Mouse (Mus musculus): Measurements from ENCODE around the gene Ildr1. TPM values are rescaled to one million over a fixed set of nuclear protein-coding genes. Genes with fewer than 3 reads are reported as not detected.

Ildr1 gene
- total RNA-seq, 4 experiments from 2014 or later: 0.14 to 0.27 (median 0.21) TPM

DNA sequence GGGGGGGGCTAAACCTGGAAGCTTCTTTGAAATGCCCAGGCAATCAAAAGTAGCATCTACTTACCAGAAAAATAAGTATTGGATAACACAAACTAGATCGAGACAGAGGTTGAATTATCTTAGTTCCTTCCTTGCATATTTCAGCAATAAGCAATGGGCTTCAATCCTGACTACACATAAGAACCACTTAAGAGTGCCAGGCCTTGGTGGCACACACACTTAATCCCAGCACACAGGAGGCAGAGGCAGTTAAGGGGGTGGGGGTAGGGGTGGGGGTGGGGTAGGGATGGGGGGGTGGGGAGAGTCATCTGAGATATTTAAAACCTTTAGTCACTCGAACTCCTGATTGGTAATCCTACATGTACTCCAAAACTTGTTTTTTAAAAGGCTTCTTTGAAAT, 77.5 kb downstream of the Ildr1 start:
- no peak for DNase-seq (ENCODE audit: low spot score in 2 of 2)

DNA sequence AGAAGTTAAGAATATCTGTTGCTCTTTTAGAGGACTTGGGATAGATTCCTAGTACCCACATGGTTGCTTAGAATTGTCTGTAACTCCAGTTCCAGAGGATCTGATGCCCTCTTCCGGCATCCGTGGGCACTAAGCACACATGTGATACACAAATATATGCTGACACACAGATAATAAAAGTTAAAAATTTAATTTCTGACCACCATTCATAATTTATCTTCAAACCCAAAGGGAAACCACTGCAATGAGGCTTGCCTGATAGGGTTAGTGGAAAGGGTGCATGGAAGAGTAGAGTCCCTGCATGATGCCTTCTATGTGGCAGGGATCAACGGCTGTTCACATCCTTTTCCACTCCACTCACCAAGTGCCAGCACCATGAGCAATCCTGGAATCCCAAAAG, 77.9 kb downstream of the Ildr1 start:
- DNase-seq (ENCODE audit: low spot score in 2 of 2): no peak

- DNase-seq (ENCODE audit: low spot score in 2 of 2): no peak
Measured at GRCm38 (mm10) chr16:36772996-36773395, 79.2 kb downstream of the Ildr1 start.

DNA sequence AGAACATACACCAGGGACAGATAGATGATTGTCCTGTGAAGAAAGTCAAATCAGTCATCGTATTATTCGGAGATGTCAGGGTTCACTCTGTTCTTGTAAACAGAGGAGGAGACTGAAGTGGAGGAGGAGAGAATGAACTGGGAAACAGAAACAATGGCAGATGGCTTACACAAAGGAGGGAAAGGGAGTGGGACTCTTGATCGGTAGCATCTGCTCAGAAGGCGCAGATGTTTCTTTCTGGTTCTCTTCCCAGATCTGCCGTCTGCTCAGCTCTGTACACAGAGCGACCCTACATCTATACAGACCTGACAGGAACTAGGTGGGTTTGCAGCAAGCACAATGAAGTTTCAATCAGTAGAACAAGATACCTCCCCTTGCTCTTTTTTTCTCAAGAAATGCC, 81.9 kb downstream of the Ildr1 start:
- DNase-seq (ENCODE audit: low spot score in 2 of 2): peak; percentile 45 to 56

Other genes with a start within 250 kb of the Ildr1 start
- not detected for gene Stfa3, start 238.6 kb upstream of the Ildr1 start, total RNA-seq (2022)
- under 1 TPM in 3 of 4 experiments, not detected in 1; 0.16 to 0.43 (median 0.39) TPM for gene Casr, start 131.8 kb upstream of the Ildr1 start, total RNA-seq (2022)
- gene Cd86, start 27.9 kb upstream of the Ildr1 start, total RNA-seq (2022): 1 to 10 TPM; 1.0 to 8.2 (median 3.7) TPM
- 10 to 100 TPM; 40.6 to 49.4 (median 47.8) TPM for gene Slc15a2, start 91.0 kb downstream of the Ildr1 start, total RNA-seq (2022)
- gene Iqcb1, start 134.4 kb downstream of the Ildr1 start, total RNA-seq (2022): 10 to 100 TPM; 50.2 to 55.2 (median 53.1) TPM
- gene Eaf2, start 181.0 kb downstream of the Ildr1 start, total RNA-seq (2022): 1 to 10 TPM; 1.8 to 3.0 (median 2.2) TPM
- 10 to 100 TPM; 70.1 to 80.3 (median 74.5) TPM for gene Golgb1, start 181.2 kb downstream of the Ildr1 start, total RNA-seq (2022)
- 10 to 100 TPM in 2 of 4 experiments, 1 to 10 TPM in 2; 3.7 to 22.8 (median 12.1) TPM for gene Hcls1, start 241.0 kb downstream of the Ildr1 start, total RNA-seq (2022)